Mouse (Mus musculus): ENCODE measurements around the gene Plekhg5. TPM values are rescaled to one million over a fixed set of nuclear protein-coding genes. Genes with fewer than 3 reads are reported as not detected.
A peak's percentile ranks its signal among the peaks of the same experiment; 100 is the strongest.

Plekhg5 gene
- polyA plus RNA-seq, 1 experiment from 2014 or later, result 10.8 TPM

DNA sequence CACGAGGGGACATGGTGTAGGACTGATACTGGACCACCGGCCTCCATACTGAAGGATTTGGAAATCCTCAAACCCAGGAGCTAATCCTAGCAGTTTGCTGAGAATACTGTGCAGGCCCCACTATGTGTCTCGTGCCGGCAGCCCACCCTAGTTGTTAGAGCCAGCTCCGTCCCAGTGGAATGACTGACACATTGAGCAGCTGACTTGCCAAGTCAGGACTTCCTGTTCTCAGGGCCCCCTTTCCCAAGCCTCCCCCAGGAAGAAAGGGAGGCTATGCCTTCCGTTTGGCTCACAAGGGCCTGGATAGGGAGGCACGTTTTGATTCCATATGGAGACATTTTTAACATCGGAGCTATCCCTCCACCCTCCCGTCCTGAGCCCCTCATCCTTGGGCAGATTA lies 17.9 kb downstream of the Plekhg5 start:
- Histone ChIP-seq H3K9ac (no peak overlapping the region), H3K4me2 (no peak overlapping the region), H3K4me1 (peaks cover 37% of the 10 kb centered on the region), H3K4me3 (replicated peaks) (no peak overlapping the region), H3K27me3 (peaks cover 3% of the 10 kb centered on the region), H3K36me3 (replicated peaks) (no peaks in the 10 kb centered on the region), H3K27ac (no peak overlapping the region), H3K9me3 (no peaks in the 10 kb centered on the region)
- WGBS, result 82% methylated on average over 9 of the region's 9 CpGs
- no peak for ATAC-seq (ENCODE audit: low FRiP score)

DNA sequence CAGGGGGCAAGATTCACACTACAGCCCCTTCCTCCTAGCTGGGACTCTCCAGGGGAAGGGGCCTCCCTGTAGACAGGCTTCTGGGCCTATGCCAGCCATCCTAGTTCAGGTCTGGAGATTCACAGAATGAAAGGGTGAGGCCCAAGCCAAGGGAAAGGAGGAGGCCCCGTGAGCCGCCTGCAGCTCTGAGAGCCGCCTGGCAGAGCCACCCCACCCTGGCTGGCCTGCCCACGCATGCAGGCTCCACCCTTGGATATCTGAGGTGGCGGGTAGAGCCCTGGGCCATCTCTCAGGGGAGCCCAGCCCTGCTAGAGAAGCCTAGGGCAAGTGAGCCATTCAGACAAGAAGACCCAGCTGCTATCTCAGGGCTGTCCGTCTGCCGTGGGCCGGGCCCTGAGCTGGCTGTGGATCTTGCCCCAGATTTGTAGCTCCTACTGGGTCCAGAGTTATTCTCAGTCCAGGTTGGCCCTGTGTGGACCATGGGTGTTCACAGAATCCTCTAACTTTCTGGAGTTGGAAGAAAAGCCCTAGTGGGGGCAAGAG lies 20.5 kb downstream of the Plekhg5 start:
- ATAC-seq (ENCODE audit: low FRiP score), result no peak
- Histone ChIP-seq H3K9me3 (no peaks in the 10 kb centered on the region), H3K4me2 (no peak overlapping the region), H3K4me1 (peaks cover 39% of the 10 kb centered on the region), H3K36me3 (replicated peaks) (no peaks in the 10 kb centered on the region), H3K27me3 (peaks cover 16% of the 10 kb centered on the region), H3K9ac (peak overlapping the region; percentile 17; the same call in 1 of the 2 replicates), H3K4me3 (replicated peaks) (no peak overlapping the region), H3K27ac (peak overlapping the region; percentile 31; the same call in 1 of the 2 replicates)
- 73% methylated on average over 8 of the region's 8 CpGs for WGBS

DNA sequence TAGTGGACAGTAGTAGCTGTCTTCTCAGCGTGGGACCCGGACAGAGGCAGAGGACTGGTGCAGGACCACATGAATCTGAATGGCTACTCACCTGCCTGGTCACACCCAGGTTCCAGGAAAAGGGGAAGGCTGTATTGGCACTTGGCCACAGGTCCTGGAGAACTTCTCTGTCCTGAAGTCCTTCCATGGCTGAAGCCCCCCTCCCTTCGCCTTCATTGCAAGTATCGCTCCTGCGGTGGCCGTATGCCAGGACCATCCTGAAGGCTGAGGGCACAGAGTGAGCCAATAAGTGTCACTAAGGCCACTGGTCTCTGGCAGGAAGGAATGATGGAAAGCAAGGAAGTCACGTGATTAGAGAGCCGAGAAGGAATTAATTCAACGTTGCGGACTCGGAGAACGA lies 21.9 kb downstream of the Plekhg5 start:
- H3K9ac ChIP-seq, result no peak overlapping the region
- no peaks in the 10 kb centered on the region for H3K9me3 ChIP-seq
- ATAC-seq (ENCODE audit: low FRiP score), result no peak
- 94% methylated on average over 12 of the region's 12 CpGs for WGBS
- no peak overlapping the region for H3K4me2 ChIP-seq
- H3K27me3 ChIP-seq, result peaks cover 16% of the 10 kb centered on the region
- no peak overlapping the region for H3K4me3 ChIP-seq (replicated peaks)
- H3K36me3 ChIP-seq (replicated peaks), result no peaks in the 10 kb centered on the region
- H3K4me1 ChIP-seq, result peaks cover 33% of the 10 kb centered on the region
- no peak overlapping the region for H3K27ac ChIP-seq

- H3K27ac ChIP-seq, result no peak overlapping the region
- H3K9me3 ChIP-seq, result no peaks in the 10 kb centered on the region
- 0 out of 2 replicates have a peak, but pooled peaks have one; percentile 14 for ATAC-seq (ENCODE audit: low FRiP score)
- peaks cover 16% of the 10 kb centered on the region for H3K27me3 ChIP-seq
- no peak overlapping the region for H3K9ac ChIP-seq
- no peak overlapping the region for H3K4me2 ChIP-seq
- H3K36me3 ChIP-seq (replicated peaks), result no peaks in the 10 kb centered on the region
- WGBS, result 19% methylated on average over 27 of the region's 27 CpGs
- H3K4me1 ChIP-seq, result peaks cover 33% of the 10 kb centered on the region
- H3K4me3 ChIP-seq (replicated peaks), result no peak overlapping the region
Measured at GRCm38 (mm10) chr4:152095937-152096910, 23.9 kb downstream of the Plekhg5 start.

DNA sequence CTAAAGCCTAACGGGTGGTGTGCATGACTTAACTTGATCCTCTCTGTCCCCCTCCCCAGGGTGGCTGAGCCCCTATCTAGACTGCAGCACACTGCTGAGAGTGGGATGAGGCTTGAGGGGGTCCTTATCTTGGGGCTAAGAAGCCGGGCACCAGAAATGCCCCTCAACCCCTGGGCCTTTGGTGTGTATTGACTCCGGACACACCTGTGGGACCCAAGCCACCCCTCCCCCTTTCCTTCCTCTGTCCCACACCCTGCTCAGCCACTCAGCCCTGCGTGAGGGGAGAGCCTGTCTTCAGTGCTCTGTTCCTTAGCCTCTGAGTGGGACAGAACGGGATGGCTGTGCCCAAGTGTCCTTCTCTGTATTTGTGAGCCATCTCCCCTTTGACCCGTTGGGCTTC lies 24.6 kb downstream of the Plekhg5 start:
- 0 out of 2 replicates have a peak, but pooled peaks have one; percentile 35 for ATAC-seq (ENCODE audit: low FRiP score)
- no peak overlapping the region for H3K4me3 ChIP-seq (replicated peaks)
- H3K27ac ChIP-seq, result no peak overlapping the region

DNA sequence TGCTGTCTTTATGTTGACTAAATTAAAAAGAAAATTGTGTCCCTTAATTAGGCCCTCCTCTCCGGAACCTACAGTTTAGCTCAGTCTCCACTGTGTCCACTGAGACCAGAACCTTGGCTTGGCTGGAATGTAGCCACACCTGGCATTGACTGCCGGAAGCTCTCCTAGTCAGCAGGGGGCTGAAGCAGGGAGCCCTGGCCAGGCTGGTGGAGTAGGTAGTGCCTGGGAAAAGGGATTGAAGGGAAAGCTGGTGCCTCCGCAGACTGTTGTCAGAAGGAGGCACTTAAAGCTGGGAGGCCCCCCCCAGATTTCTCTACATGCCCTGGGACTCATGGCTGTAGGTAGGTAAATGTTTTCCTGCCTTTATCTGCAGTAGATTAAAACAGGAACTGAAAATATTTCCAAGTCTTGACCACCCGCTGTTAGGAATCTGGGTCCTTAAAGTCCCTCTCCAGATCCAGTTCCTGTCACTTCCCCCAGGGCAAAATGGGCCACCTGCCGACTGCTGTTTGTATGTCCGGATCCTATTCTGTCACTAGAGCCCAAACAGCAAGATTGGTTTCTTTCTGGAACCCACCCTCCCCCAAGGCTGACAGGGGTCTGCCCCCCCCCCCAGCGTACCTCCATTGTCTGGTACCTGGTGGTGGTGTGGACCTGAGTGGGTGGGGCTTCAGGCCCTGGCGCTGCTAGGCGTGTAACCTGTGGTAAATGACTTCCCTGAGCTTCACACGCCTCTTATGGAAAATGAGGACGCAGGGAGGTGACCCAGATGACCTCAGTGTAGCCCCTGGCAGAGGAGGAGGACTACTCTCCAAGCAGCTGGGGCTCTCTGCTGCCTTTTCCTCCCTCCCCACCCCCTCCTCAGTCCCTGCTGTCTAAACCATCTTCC lies 25.9 kb downstream of the Plekhg5 start:
- ATAC-seq (ENCODE audit: low FRiP score), result no peak
- H3K9ac ChIP-seq, result no peak overlapping the region
- H3K36me3 ChIP-seq (replicated peaks), result peaks cover 6% of the 10 kb centered on the region
- H3K9me3 ChIP-seq, result no peaks in the 10 kb centered on the region
- H3K4me2 ChIP-seq, result no peak overlapping the region
- peaks cover 16% of the 10 kb centered on the region for H3K27me3 ChIP-seq
- H3K4me3 ChIP-seq (replicated peaks), result no peak overlapping the region
- no peak overlapping the region for H3K27ac ChIP-seq
- 17% methylated on average over 11 of the region's 11 CpGs for WGBS
- peaks cover 26% of the 10 kb centered on the region for H3K4me1 ChIP-seq

More for the DNA sequence above, 24.6 kb downstream of the Plekhg5 start:
- Histone ChIP-seq H3K27me3 (peaks cover 16% of the 10 kb centered on the region), H3K4me2 (no peak overlapping the region), H3K36me3 (replicated peaks) (no peaks in the 10 kb centered on the region), H3K9me3 (no peaks in the 10 kb centered on the region), H3K9ac (no peak overlapping the region), H3K4me1 (peaks cover 33% of the 10 kb centered on the region)
- WGBS, result 40% methylated on average over 6 of the region's 6 CpGs

- H3K9ac ChIP-seq, result no peak overlapping the region
Measured at GRCm38 (mm10) chr4:152100541-152100940, 28.2 kb downstream of the Plekhg5 start.

GRCm38 (mm10) chr4:152101081-152101653 lies 28.9 kb downstream of the Plekhg5 start:
- Histone ChIP-seq H3K4me3 (replicated peaks) (no peak overlapping the region), H3K4me1 (peaks cover 21% of the 10 kb centered on the region), H3K9me3 (no peaks in the 10 kb centered on the region), H3K27me3 (peaks cover 14% of the 10 kb centered on the region), H3K9ac (0 out of 2 replicates have a peak overlapping the region, but pooled peaks have one; percentile 4), H3K36me3 (replicated peaks) (peaks cover 17% of the 10 kb centered on the region), H3K4me2 (no peak overlapping the region), H3K27ac (no peak overlapping the region)
- 84% methylated on average over 7 of the region's 7 CpGs for WGBS
- no peak for ATAC-seq (ENCODE audit: low FRiP score)

More at GRCm38 (mm10) chr4:152100541-152100940, 28.2 kb downstream of the Plekhg5 start:
- Histone ChIP-seq H3K4me3 (replicated peaks) (no peak overlapping the region), H3K27me3 (peaks cover 16% of the 10 kb centered on the region), H3K4me2 (no peak overlapping the region), H3K4me1 (peaks cover 24% of the 10 kb centered on the region), H3K36me3 (replicated peaks) (peaks cover 13% of the 10 kb centered on the region), H3K9me3 (no peaks in the 10 kb centered on the region), H3K27ac (no peak overlapping the region)
- no peak for ATAC-seq (ENCODE audit: low FRiP score)
- 81% methylated on average over 11 of the region's 11 CpGs for WGBS

DNA sequence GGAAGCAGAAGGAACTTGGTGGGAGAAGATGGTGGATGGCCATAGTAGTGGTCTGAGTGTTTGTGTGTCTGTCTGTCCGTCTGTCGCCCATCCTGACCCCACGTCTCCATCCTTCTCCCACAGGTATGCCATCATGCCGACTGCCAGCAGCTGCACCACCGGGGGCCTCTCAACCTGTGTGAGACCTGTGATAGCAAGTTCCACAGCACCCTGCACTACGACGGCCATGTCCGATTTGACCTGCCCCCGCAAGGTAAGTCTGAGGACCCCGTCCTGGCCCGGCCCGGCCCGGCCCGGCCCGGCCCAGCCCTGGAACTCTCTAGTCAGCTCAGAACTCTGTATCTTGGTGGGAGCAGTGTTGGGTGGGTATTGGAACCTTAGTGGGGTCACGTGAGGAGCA lies 29.6 kb downstream of the Plekhg5 start:
- Histone ChIP-seq H3K36me3 (replicated peaks) (peaks cover 19% of the 10 kb centered on the region), H3K27ac (no peak overlapping the region), H3K9me3 (no peaks in the 10 kb centered on the region), H3K9ac (0 out of 2 replicates have a peak overlapping the region, but pooled peaks have one; percentile 4), H3K27me3 (peaks cover 10% of the 10 kb centered on the region), H3K4me1 (peaks cover 14% of the 10 kb centered on the region), H3K4me3 (replicated peaks) (no peak overlapping the region), H3K4me2 (no peak overlapping the region)
- WGBS, result 92% methylated on average over 16 of the region's 16 CpGs
- no peak for ATAC-seq (ENCODE audit: low FRiP score)

- ATAC-seq (ENCODE audit: low FRiP score), result no peak
- H3K9me3 ChIP-seq, result no peaks in the 10 kb centered on the region
- H3K9ac ChIP-seq, result no peak overlapping the region
- H3K4me1 ChIP-seq, result peaks cover 14% of the 10 kb centered on the region
- 44% methylated on average over 7 of the region's 7 CpGs for WGBS
- H3K27ac ChIP-seq, result no peak overlapping the region
- no peak overlapping the region for H3K4me3 ChIP-seq (replicated peaks)
- no peak overlapping the region for H3K4me2 ChIP-seq
- H3K36me3 ChIP-seq (replicated peaks), result peaks cover 19% of the 10 kb centered on the region
- peaks cover 8% of the 10 kb centered on the region for H3K27me3 ChIP-seq
Measured at GRCm38 (mm10) chr4:152103025-152103424, 30.7 kb downstream of the Plekhg5 start.

DNA sequence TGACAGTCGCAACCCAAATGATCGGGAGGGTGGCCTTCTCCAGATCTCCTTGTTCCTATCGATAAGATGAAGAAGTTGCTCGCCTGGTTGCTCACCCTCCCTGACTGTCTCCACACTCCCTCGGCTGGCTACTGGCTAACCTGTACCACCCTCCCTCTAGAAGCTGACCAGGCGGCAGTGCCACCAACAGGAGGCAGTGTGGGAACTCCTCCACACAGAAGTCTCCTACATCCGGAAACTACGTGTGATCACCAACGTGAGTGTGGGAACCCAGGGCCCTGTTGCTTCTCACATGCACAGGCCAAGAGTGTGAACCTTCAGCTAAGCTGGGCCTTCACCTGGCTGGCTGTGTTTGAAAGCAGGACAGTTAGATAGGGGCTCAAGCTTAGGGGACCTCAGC lies 34.4 kb downstream of the Plekhg5 start:
- Histone ChIP-seq H3K4me2 (no peak overlapping the region; the same call in 1 of the 2 replicates), H3K4me3 (replicated peaks) (no peak overlapping the region), H3K27me3 (peaks cover 19% of the 10 kb centered on the region), H3K27ac (no peak overlapping the region), H3K4me1 (peaks cover 18% of the 10 kb centered on the region), H3K36me3 (replicated peaks) (peaks cover 19% of the 10 kb centered on the region), H3K9me3 (no peaks in the 10 kb centered on the region), H3K9ac (no peak overlapping the region)
- ATAC-seq (ENCODE audit: low FRiP score), result no peak
- WGBS, result 51% methylated on average over 9 of the region's 9 CpGs
